Mouse (Mus musculus): ENCODE results near the gene Olfr452.

- no peak for TF ChIP-seq CTCF (IDR thresholded peaks at IDR 0.05)
- TF ChIP-seq EP300 (IDR thresholded peaks at IDR 0.05): no peak
Observed at GRCm38 (mm10) chr6:42739071-42739470, 45.8 kb upstream of the Olfr452 start, which contains the start of gene Olfr453.

Measured in lung, postnatal 0 days (tissue).